Mouse (Mus musculus): ENCODE data around the gene Zyx.

The Zyx gene

GRCm38 (mm10) chr6:42364607-42365006 lies 15.2 kb downstream of the Zyx start:
- DNase-seq (ENCODE audit: low spot score in 2 of 2): no peak

- peak in 1 of 2 experiments; percentile 50 for DNase-seq (ENCODE audit: low spot score in 2 of 2)
Observed at GRCm38 (mm10) chr6:42365215-42365614, 15.8 kb downstream of the Zyx start.

- DNase-seq (ENCODE audit: low spot score in 2 of 2): no peak
Observed at GRCm38 (mm10) chr6:42369870-42370269, 20.4 kb downstream of the Zyx start.

GRCm38 (mm10) chr6:42370630-42371363 lies 21.4 kb downstream of the Zyx start:
- DNase-seq (ENCODE audit: low spot score in 2 of 2): peak in 1 of 2 experiments; percentile 42

- no peak for DNase-seq (ENCODE audit: low spot score in 2 of 2)
Observed at GRCm38 (mm10) chr6:42372001-42372400, 22.6 kb downstream of the Zyx start.

- DNase-seq (ENCODE audit: low spot score in 2 of 2): no peak
Observed at GRCm38 (mm10) chr6:42372421-42372815, 23.0 kb downstream of the Zyx start.

- DNase-seq (ENCODE audit: low spot score in 2 of 2): peak; percentile 45 to 79
Observed at GRCm38 (mm10) chr6:42372816-42373547, 23.6 kb downstream of the Zyx start, which contains the start of gene Epha1. TSS of gene Epha1 (minus strand) at chr6:42373268.

- no peak for DNase-seq (ENCODE audit: low spot score in 2 of 2)
Observed at GRCm38 (mm10) chr6:42373669-42374430, 24.4 kb downstream of the Zyx start.

GRCm38 (mm10) chr6:42374701-42375100 lies 25.3 kb downstream of the Zyx start:
- no peak for DNase-seq (ENCODE audit: low spot score in 2 of 2)

- no peak for DNase-seq (ENCODE audit: low spot score in 2 of 2)
Observed at GRCm38 (mm10) chr6:42375131-42375530, 25.7 kb downstream of the Zyx start.

- DNase-seq (ENCODE audit: low spot score in 2 of 2): no peak
Observed at GRCm38 (mm10) chr6:42376016-42376415, 26.6 kb downstream of the Zyx start.

- no peak for DNase-seq (ENCODE audit: low spot score in 2 of 2)
Observed at GRCm38 (mm10) chr6:42376504-42377019, 27.1 kb downstream of the Zyx start.

- no peak for DNase-seq (ENCODE audit: low spot score in 2 of 2)
Observed at GRCm38 (mm10) chr6:42377280-42377679, 27.9 kb downstream of the Zyx start.

- DNase-seq (ENCODE audit: low spot score in 2 of 2): no peak
Observed at GRCm38 (mm10) chr6:42379551-42379950, 30.1 kb downstream of the Zyx start.

- DNase-seq (ENCODE audit: low spot score in 2 of 2): no peak
Observed at GRCm38 (mm10) chr6:42380416-42381144, 31.1 kb downstream of the Zyx start.

- DNase-seq (ENCODE audit: low spot score in 2 of 2): no peak
Observed at GRCm38 (mm10) chr6:42381221-42381620, 31.8 kb downstream of the Zyx start.

- no peak for DNase-seq (ENCODE audit: low spot score in 2 of 2)
Observed at GRCm38 (mm10) chr6:42381916-42382381, 32.5 kb downstream of the Zyx start.

- no peak for DNase-seq (ENCODE audit: low spot score in 2 of 2)
Observed at GRCm38 (mm10) chr6:42383360-42383759, 33.9 kb downstream of the Zyx start.

GRCm38 (mm10) chr6:42385635-42386034 lies 36.2 kb downstream of the Zyx start:
- DNase-seq (ENCODE audit: low spot score in 2 of 2): no peak

- no peak for DNase-seq (ENCODE audit: low spot score in 2 of 2)
Observed at GRCm38 (mm10) chr6:42391796-42392330, 42.4 kb downstream of the Zyx start.

Measured in spleen, postnatal 4 days (tissue).